In the genomic region with DNA sequence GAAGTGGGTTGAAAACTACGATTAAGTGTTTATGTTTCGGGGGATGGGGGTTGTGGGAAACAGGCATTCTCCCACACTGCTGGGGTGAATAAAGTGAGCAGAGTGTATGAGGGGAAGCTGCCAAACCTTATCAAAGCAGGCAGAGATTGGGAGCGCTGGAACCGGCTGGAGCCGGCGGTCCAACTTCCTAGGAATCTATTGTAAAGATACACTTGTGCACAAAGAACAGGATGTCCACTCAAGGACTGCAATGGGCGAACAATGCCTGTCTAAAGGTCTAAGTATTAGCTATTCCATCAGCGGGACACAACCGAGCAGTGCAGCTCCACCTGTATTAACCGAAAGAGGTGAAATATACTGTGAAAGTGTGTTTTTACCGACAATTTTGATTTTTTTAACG, we compare ENCODE assay signal across 8 mouse cellular contexts. TPM values are rescaled to one million over a fixed set of nuclear protein-coding genes. Genes with fewer than 3 reads are reported as not detected.
DNase-seq lines count a peak whose midpoint lies in the region; ATAC-seq and TF ChIP-seq lines count a peak whose summit lies in the region.

No protein-coding gene starts in this region.

- H3K27me3 ChIP-seq in ES-Bruce4 (ENCODE audit: control insufficient read depth, insufficient read depth, low read length, poor library complexity, severe bottlenecking) = no peaks in the 10 kb centered on the region
- no peaks in the 10 kb centered on the region for H3K27me3 ChIP-seq in embryonic facial prominence, embryonic 11.5 days (ENCODE audit: control insufficient read depth, insufficient read depth, low read length)

- peak overlapping the region; percentile 34; the same call in 1 of the 2 replicates for H3K4me2 ChIP-seq in embryonic facial prominence, embryonic 11.5 days (ENCODE audit: low read depth, low read length)

- no peak overlapping the region for H3K27ac ChIP-seq in ES-Bruce4 (ENCODE audit: insufficient read depth, low read length)
- no peak overlapping the region for H3K27ac ChIP-seq in embryonic facial prominence, embryonic 11.5 days (replicated peaks; ENCODE audit: low read depth, low read length)

- TF ChIP-seq POLR2A in ES-Bruce4 (IDR thresholded peaks at IDR 0.05; ENCODE audit: insufficient read depth, low read length) = no peak

- no peaks in the 10 kb centered on the region for H3K4me1 ChIP-seq in ES-Bruce4 (ENCODE audit: control insufficient read depth, insufficient read depth, low read length)
- no peaks in the 10 kb centered on the region for H3K4me1 ChIP-seq in embryonic facial prominence, embryonic 11.5 days (ENCODE audit: control insufficient read depth, insufficient read depth, low read length)

- H3K9ac ChIP-seq in ES-Bruce4 (ENCODE audit: low read depth, poor library complexity, severe bottlenecking) = no peak overlapping the region
- no peak overlapping the region for H3K9ac ChIP-seq in embryonic facial prominence, embryonic 11.5 days (replicated peaks; ENCODE audit: low read length)

- WGBS in embryonic facial prominence, embryonic 11.5 days = 59% methylated on average over 12 of the region's 12 CpGs

- DNase-seq in embryonic facial prominence, embryonic 11.5 days (ENCODE audit: low spot score) = no peak
- peak; percentile 56 for DNase-seq in heart, postnatal 4 days
- DNase-seq in lung, postnatal 14 days = peak; percentile 33
- DNase-seq in adrenal gland, postnatal 25 days = no peak
- DNase-seq in left cerebral cortex, postnatal 25 days (ENCODE audit: low spot score in 2 of 2) = no peak

- no peak overlapping the region for H3K4me3 ChIP-seq in ES-Bruce4 (ENCODE audit: low read depth, low read length)
- H3K4me3 ChIP-seq in embryonic facial prominence, embryonic 11.5 days (ENCODE audit: low read depth, low read length) = no peak overlapping the region

- 0 out of 2 replicates have a peak, but pooled peaks have one; percentile 16 for TF ChIP-seq EP300 in ES-Bruce4 (IDR thresholded peaks at IDR 0.05; ENCODE audit: insufficient read depth, low read depth, low read length)

- TF ChIP-seq CTCF in ES-Bruce4 (IDR thresholded peaks at IDR 0.05; ENCODE audit: low read depth, low read length) = no peak

- intact Hi-C loops in left cerebral cortex, postnatal 25 days (cut with DNase I) = loop anchor here (2.0 to 5.0 kb wide), 2 partner anchors 17 to 175 kb away; a partner anchor contains a TSS

- no peaks in the 10 kb centered on the region for H3K9me3 ChIP-seq in ES-Bruce4 (replicated peaks; ENCODE audit: control insufficient read depth, insufficient read depth, low read length, poor library complexity, severe bottlenecking)
- H3K9me3 ChIP-seq in embryonic facial prominence, embryonic 11.5 days (replicated peaks; ENCODE audit: control insufficient read depth, low read length) = no peaks in the 10 kb centered on the region

- ATAC-seq in embryonic facial prominence, embryonic 11.5 days (replicated peaks; ENCODE audit: insufficient number of reproducible peaks, low FRiP score, low TSS enrichment, low read depth) = no peak
- no peak for ATAC-seq in granulocyte monocyte progenitor cell, adult 5-6 weeks (replicated peaks; ENCODE audit: poor library complexity, severe bottlenecking)
- no peak for ATAC-seq in inflammation-experienced regulatory T-cells, adult 6 months

- H3K36me3 ChIP-seq in ES-Bruce4 (ENCODE audit: control insufficient read depth, insufficient read depth, low read length, poor library complexity, severe bottlenecking) = no peaks in the 10 kb centered on the region
- no peaks in the 10 kb centered on the region for H3K36me3 ChIP-seq in embryonic facial prominence, embryonic 11.5 days (replicated peaks; ENCODE audit: control insufficient read depth, insufficient read depth, low read depth, low read length)

RNA-seq across cellular contexts. Expression of a gene that starts 2.1 kb away (rescaled TPM):
- polyA plus RNA-seq in ES-Bruce4 (2011; ENCODE audit: insufficient read depth, insufficient read length, low read depth, missing spikeins) = 26.3 and 26.4 TPM in 2 replicates
- polyA plus RNA-seq in embryonic facial prominence, embryonic 11.5 days (2014; fragmentation: Nextera tagmentation; extraction: Ambion mirVana) = 8.4 and 10.3 TPM in 2 replicates
- total RNA-seq in heart, postnatal 4 days (2021) = 1 to 10 TPM; 8.8 to 9.5 TPM
- total RNA-seq in granulocyte monocyte progenitor cell, adult 5-6 weeks (2014; fragmentation: Nextera tagmentation) = not detected in 2 replicates
- 0.77 and 0.86 TPM in 2 replicates for total RNA-seq in granulocyte monocyte progenitor cell, adult 5-6 weeks (2017)
- total RNA-seq in adrenal gland, postnatal 25 days (2021) = 40.0 and 55.1 TPM in 2 replicates
- 10 to 100 TPM; 16.1 TPM for total RNA-seq in left cerebral cortex, postnatal 25 days (2021)
- under 1 TPM in 1 of 3 experiments, not detected in 2; 0.58 TPM for polyA plus RNA-seq in inflammation-experienced regulatory T-cells, adult 6 months (2017; shearing (Covaris generic))

RNA-seq across cellular contexts. Expression of a gene that starts 17.6 kb away (rescaled TPM):
- polyA plus RNA-seq in ES-Bruce4 (2011; ENCODE audit: insufficient read depth, insufficient read length, low read depth, missing spikeins) = 123 and 132 TPM in 2 replicates
- polyA plus RNA-seq in embryonic facial prominence, embryonic 11.5 days (2014; fragmentation: Nextera tagmentation; extraction: Ambion mirVana) = 106 and 115 TPM in 2 replicates
- total RNA-seq in heart, postnatal 4 days (2021) = 10 to 100 TPM; 28.9 to 30.8 TPM
- total RNA-seq in granulocyte monocyte progenitor cell, adult 5-6 weeks (2014; fragmentation: Nextera tagmentation) = 89.0 and 109 TPM in 2 replicates
- 109 and 114 TPM in 2 replicates for total RNA-seq in granulocyte monocyte progenitor cell, adult 5-6 weeks (2017)
- total RNA-seq in adrenal gland, postnatal 25 days (2021) = 41.9 and 43.5 TPM in 2 replicates
- 10 to 100 TPM; 27.1 to 30.3 TPM for total RNA-seq in left cerebral cortex, postnatal 25 days (2021)
- 100 to 1,000 TPM; 101 to 118 (median 101) TPM for polyA plus RNA-seq in inflammation-experienced regulatory T-cells, adult 6 months (2017; shearing (Covaris generic))

RNA-seq across cellular contexts. Expression of a gene that starts 46.5 kb away (rescaled TPM):
- 123 and 140 TPM in 2 replicates for polyA plus RNA-seq in ES-Bruce4 (2011; ENCODE audit: insufficient read depth, insufficient read length, low read depth, missing spikeins)
- polyA plus RNA-seq in embryonic facial prominence, embryonic 11.5 days (2014; fragmentation: Nextera tagmentation; extraction: Ambion mirVana) = 49.3 and 49.5 TPM in 2 replicates
- 10 to 100 TPM; 43.9 to 58.5 TPM for total RNA-seq in heart, postnatal 4 days (2021)
- 74.4 and 94.6 TPM in 2 replicates for total RNA-seq in granulocyte monocyte progenitor cell, adult 5-6 weeks (2014; fragmentation: Nextera tagmentation)
- 37.8 and 46.7 TPM in 2 replicates for total RNA-seq in granulocyte monocyte progenitor cell, adult 5-6 weeks (2017)
- 69.9 and 101 TPM in 2 replicates for total RNA-seq in adrenal gland, postnatal 25 days (2021)
- 10 to 100 TPM; 62.6 to 79.5 TPM for total RNA-seq in left cerebral cortex, postnatal 25 days (2021)
- polyA plus RNA-seq in inflammation-experienced regulatory T-cells, adult 6 months (2017; shearing (Covaris generic)) = 10 to 100 TPM in 1 of 3 experiments, 1 to 10 TPM in 2; 5.8 to 10.5 (median 9.3) TPM

Comparison
In these comparisons a context has a peak if more than half of its experiments do, and no peak if none do; other contexts are left out.
1. DNase-seq: peak in heart, postnatal 4 days (single experiment) and lung, postnatal 14 days (single experiment); none in embryonic facial prominence, embryonic 11.5 days (single experiment), adrenal gland, postnatal 25 days (single experiment) and left cerebral cortex, postnatal 25 days (0 of 2).
2. RNA of a gene that starts 2.1 kb away (total RNA-seq): 40.0 to 55.1 TPM in adrenal gland, postnatal 25 days, 16.1 TPM in left cerebral cortex, postnatal 25 days and 8.8 to 9.5 TPM in heart, postnatal 4 days; 0.77 to 0.86 TPM in granulocyte monocyte progenitor cell, adult 5-6 weeks; every median in the first group is over 4 times any median in the second.